Mouse (Mus musculus): ENCODE data around the gene Exoc6b. TPM values are rescaled to one million over a fixed set of nuclear protein-coding genes. Genes with fewer than 3 reads are reported as not detected.

Gene Exoc6b
- total RNA-seq, 2 experiments from 2014 or later = 36.8 to 44.7 TPM

DNA sequence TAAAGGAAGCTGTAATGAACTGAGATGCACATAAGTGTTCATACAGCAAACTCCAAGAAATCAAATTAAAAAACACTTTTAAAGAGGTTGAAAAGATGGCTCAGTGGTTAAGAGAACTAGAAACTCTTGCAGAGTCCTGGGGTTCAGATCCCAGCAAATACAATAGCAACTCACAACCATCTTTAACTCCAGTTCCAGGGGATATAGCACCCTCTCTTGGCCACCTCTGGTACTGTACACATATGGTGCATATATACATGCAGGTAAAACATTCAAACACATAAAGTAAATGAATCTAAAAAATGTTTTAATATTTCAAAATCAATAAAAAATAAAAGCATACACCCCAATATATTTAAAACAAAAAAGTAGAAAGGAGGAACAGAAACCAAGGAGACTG lies 73.9 kb downstream of the Exoc6b start:
- no peak for DNase-seq (ENCODE audit: low spot score in 2 of 2)

DNA sequence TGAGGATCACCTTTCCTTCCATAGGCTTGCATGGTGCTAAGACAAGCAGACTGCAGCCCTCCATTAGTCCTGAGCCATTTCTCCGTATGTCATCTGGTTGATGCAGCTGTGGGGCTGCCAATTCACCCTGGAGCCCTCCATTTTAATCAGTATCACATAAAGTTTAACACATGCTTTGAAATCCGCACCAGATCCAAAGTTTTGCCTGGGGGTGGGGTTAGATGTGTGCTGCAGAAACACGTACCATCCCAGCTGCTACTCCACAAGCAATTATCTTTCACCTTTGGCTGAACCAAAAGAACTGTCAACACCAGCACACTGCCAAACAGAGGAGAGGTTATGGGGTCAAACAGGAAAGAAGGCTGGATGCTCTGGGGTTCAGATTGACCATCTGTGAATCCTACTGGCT lies 92.7 kb downstream of the Exoc6b start:
- DNase-seq (ENCODE audit: low spot score in 2 of 2) = no peak

DNA sequence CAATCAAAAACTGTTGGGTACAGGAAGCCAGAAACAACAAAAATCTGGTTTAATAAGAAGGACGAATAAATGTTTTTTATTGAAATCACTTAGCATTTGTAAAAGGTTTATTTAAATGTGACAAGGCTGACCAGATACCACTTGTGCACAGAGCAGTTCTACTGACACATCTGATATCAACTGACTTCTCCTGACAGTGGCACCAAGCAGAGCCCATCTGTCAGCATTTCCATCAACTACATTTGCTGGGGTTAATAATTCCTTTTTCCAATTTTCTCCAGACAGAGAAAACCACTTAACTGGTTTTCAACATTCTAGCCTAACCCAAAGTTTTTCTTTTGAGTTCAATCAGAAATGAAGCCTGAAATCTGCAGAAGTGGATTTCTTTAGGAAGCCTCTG lies 100.8 kb downstream of the Exoc6b start:
- no peak for DNase-seq (ENCODE audit: low spot score in 2 of 2)

DNA sequence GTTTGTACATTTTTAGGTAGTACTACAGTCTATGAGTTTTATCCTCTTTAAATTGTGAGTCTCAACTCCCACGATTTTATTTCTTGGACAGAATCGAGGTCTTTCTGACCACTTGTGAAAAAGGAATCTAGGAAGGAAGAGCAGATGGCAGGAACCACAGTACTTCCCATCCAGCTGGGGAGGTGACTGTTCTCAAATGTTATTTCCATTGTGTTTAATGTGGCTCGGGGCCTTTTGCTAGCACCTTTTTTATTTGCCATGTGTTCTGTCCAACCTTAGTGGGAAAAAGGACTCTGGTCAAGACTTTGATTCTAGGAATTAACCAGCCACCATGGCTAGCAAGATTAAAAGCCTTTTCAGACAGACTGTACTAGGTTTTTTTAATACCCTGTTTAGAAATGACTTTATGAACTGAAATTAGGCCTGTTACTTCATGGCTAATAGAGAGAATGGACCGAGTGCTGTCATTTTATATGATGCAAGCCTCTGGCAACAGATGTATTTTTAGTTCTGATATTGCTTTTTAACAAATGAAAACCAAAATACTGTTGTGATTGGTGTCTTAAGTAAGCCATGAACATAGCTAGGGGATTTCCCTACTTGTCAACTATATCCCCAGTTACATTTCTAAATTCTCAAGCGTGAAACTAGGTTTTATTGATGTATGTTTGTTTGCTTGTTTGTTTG lies 104.4 kb downstream of the Exoc6b start:
- no peak for DNase-seq (ENCODE audit: low spot score in 2 of 2)

DNA sequence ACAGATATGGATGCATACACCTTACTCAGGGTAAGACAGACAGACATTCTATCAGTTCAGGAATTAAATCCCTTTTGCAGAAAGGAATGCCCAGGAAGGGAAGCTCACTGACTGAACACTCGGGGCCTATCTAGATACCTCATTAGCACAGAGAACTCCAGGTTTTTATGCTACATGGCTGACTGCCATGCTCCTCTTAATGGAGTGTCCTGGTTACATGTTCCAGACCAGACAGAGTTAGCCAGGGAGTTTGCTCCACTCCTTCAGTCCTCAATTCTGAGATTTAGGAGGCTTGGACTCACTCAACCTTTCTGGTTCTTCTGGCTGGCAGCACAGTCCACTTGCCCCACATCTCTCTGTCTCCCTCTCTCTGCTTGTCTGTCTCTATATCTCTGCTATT lies 106.3 kb downstream of the Exoc6b start:
- DNase-seq (ENCODE audit: low spot score in 2 of 2) = no peak

DNA sequence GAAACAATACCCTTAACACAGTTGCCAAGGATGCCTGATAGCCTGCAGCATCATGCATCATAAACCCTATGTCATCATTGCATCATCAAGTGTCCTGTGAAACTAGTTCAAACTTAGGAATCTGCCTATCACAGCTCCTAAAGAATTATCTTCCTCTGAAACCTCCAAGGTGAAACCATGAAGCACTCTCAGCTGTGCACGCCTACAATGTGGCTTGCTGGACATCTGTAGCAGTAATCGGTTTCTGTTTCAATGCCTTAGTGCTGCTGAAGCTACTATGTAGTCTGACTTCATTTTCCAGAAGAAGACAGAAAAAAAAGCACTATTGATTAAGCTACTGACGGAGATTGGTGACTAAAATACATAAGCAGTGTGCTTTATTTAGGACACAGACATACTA lies 107.5 kb downstream of the Exoc6b start:
- no peak for DNase-seq (ENCODE audit: low spot score in 2 of 2)

DNA sequence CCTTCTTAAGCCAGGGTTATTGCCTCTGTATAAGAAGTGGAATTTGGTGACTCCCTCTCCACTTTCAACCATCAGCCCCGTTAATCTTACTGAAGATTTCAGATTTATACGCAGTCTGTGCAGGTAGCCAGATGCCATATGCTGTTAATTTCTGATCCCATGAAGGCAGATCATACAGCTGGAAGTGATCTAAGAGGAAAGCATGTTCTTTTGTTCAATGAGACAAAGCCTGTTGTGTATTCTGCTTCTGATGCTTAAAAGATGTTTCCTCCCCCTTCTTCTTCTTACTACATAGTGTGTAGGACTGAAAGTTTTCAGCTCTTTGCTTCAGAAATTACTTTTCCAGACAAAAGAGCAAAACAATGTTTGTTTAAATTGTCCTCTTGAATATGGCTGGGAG lies 109.8 kb downstream of the Exoc6b start:
- DNase-seq (ENCODE audit: low spot score in 2 of 2) = no peak

DNA sequence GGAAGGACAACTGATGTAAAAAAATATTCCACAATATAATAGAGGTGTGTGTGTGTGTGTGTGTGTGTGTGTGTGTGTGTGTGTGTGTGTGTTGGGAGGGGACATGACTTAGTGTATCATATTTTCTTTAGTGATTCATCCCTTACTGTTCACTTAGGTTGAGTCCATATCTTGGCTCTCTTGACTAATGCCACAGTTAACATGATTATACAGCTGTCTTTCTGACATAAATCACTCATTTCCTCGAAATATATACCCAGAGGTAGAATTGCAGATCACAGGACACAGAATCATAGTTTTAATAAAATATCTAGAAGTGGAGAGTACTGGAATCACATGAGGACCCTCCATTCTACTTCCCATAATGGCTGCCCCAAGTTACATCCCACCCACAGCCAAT lies 117.7 kb downstream of the Exoc6b start:
- no peak for DNase-seq (ENCODE audit: low spot score in 2 of 2)

DNA sequence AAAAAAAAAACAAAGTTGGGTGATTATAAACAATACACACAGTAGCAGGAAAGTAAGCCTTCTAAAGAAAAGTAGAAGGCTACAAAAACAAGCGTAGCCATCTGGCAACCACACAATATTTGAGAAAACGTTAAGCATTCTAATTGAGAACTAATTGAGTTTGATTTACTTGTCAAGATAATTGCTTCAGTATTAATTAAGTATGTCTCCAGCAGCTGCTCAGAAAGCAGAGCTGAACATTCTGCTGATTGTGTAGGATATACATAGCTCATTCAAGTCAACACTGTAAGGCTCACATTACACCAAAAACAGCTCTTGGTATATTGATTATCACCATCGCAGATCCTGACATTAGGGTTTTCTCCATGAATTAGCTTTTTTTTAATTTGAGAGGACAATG lies 122.7 kb downstream of the Exoc6b start:
- DNase-seq (ENCODE audit: low spot score in 2 of 2) = no peak

DNA sequence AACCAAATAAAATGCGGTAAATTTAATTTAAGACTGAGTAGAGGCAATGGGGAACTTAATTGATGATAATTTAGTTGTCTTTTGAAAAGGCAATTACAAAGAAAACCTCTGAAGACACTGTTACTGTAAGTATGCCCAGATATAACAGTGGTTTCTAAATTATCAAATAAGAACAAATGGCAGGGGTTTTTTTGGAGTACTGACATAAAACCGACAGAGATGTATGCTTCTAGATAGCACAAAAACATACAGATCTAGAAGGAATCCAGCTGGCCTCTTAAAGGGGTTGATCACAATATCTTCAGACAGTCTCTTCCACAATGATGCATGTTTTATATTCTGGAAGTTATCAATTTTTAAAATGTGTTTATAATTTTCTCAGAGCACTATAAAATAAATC lies 123.2 kb downstream of the Exoc6b start:
- DNase-seq (ENCODE audit: low spot score in 2 of 2) = no peak

DNA sequence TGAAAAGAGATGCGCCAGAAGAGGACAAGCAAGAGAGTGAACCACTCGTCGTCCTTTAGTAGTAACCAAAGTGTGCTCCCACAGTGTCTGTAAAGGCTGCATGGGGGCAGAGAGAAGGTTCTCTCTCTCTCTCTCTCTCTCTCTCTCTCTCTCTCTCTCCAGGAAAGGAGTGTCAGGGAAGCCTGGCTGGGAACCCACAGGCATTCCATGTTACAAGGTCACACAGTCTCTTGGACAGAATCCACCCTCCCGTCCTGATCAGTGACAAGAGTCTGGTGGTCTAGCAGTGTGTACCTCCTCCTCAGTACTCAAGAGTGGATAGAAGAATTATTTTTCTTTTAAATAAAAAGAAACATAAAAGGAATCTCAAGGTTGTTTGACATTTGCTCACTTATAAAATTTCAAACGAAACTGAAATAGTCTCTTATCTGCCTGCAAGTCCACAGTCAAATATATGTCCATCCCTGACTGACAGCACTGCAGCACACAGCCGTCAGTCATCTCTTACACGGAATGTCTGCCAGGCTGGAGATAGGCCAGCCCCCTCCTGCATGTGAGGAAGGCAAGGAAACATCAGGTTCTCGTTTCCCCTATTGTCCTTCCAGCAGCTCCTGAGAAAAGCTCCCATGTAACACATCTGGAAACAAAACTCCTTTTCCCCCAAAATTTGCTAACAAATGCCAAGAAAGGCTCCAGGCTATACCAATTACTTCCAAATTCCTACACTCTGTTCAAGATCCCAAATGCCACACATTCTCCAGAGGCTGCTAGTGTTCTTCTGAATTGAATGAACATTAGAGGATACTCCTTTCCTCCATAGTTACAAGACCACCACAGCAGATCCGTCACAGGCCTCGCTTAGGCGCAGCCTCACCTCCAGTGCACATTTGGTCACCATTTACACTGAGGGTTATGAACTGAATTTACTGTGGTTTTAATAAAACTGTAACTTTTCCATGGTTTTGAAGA lies 136.1 kb downstream of the Exoc6b start:
- DNase-seq (ENCODE audit: low spot score in 2 of 2) = no peak

DNA sequence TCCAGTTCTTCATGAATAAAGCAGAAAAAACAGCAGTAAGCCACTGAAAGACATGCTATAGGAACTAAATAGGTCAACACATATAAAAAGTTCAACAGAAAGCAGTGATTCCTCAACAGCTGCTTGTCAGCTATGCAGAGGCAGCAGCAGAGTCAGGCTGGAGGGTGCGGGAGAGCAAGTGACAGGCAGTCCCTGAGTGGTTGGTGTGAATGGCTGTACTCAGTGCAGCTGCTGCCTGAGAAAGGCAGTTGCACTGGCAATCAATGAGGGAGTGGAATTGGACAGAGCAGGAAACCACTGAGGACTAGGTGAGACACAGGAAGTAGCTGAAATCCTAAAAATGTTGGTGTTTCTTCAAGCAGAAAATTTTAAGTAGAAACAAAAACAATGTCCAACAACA lies 138.3 kb downstream of the Exoc6b start:
- DNase-seq (ENCODE audit: low spot score in 2 of 2) = no peak

DNA sequence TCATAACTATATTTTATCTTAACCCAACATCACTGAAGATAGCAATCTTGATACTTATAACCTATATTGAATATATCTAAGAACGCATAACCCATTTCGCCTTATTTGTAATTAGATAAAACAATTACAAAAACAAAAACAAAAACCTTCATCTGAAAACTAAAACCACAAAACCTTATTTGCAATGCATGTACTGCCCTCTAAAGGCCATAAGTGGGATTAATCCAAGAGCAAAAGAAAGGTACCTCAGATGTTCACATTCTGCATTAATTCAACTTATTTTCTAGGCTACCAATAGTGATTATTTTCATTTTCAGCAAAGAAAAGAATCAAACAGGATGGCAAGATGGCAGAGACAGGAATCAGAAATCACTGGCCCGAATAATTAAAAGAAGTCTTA lies 143.2 kb downstream of the Exoc6b start:
- DNase-seq (ENCODE audit: low spot score in 2 of 2) = no peak

DNA sequence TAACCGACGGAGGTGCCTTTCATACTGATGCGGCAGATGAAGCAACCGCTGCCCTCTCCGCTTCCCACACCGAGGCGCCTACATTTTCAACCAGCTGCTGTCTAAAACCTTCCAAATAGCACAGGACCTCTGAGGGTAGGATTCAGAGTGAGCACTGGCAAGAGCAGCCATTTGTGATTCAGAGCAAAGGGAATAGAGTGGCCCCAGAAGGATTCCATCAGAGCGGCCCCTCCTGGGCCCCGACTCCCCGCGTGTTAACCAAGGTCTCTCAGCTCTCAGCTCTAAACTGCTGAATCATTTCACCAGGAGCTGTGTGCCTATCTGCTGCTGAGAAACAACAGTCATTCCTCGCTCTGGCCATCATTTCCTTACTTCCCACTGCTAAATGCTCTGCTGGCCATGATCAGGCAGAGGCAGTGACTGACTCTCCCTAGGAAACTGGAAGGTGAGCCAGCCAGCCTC lies 145.5 kb downstream of the Exoc6b start:
- no peak for DNase-seq (ENCODE audit: low spot score in 2 of 2)

DNA sequence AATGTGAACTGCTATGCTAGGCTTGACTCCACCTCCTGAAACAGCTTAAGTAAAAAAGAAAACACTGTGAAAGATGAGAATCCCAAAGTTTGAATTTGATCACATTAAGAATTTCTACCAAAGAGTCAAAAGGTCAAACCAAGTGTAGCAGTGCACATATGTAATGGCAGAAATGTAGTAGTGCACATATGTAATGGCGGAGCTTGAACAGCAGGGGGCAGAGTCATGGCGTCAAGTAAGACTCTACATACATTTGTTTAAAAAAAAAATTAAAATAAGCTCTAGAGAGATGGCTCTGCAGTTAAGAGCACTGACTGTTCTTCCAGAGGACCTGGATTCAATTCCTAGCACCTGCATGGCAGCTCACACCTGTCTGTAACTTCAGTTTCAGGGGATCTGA lies 153.0 kb downstream of the Exoc6b start:
- DNase-seq (ENCODE audit: low spot score in 2 of 2) = peak; percentile 44 to 55

DNA sequence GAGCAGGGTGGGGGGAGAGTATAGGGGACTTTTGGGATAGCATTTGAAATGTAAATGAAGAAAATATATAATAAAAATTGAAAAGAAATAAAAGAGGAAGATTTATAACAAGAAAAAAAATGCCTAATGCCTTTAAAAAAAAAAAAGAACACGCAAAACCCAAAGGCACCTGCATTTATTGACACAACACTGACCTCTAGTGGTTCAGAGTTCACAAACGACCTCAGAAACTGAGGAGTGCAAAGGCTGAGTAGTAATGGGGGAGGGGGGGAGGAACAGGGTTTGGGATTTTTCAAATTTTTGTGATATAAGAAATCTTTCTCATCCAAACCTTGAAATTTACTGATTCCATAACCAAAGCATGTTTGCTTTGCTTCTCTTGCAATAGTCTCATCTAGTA lies 156.9 kb downstream of the Exoc6b start:
- peak in 1 of 2 experiments; percentile 23 for DNase-seq (ENCODE audit: low spot score in 2 of 2)

DNA sequence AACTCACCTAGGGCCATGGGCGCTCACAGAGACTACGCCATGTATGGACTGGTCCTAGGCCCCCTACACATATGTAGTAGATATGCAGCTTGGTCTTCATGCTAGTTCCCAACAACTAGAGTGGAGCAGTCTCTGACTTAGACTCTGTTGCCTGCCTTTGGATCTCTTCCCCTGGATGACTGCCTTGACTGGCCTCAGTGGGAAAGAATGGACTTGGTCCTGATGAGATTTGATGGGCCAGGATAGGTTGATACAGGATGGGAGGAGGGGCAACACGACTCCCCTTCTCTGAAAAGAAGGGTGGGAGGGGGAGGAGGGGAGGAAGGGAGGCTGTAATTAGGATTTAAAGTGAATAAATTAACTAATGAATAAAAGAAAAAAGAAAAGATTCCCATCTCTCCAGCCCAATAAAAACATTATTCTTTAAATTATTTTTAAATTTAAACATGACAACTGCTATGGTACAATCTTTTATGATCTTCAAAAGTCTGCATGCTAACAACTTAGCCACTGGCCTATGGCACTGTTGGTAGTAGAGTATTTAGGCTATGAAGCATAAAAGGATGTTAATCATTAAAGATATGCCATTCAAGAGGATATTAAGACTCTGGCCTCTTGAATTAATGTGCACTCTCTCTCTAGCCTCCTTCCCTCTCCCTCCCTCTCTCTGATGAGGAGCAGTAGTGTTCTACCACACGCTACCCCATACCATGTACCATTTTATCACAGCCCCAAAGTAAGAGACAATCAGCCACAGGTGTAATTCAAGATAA lies 170.1 kb downstream of the Exoc6b start:
- no peak for DNase-seq (ENCODE audit: low spot score in 2 of 2)

DNA sequence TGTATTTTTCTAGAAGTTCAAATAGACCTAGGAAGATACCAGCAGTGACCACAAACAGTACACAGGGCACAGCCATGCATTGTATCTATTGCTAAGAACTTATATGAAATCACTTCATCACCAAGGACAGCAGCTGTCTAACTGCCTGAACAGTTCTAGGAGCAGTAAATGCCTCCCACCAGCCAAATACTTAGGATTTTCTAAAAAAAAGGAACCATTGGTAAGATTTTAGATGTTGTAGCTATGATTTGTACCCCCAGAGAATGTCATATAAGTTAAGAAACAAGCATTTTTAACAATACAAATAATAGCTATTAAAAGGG lies 175.6 kb downstream of the Exoc6b start:
- no peak for DNase-seq (ENCODE audit: low spot score in 2 of 2)

DNA sequence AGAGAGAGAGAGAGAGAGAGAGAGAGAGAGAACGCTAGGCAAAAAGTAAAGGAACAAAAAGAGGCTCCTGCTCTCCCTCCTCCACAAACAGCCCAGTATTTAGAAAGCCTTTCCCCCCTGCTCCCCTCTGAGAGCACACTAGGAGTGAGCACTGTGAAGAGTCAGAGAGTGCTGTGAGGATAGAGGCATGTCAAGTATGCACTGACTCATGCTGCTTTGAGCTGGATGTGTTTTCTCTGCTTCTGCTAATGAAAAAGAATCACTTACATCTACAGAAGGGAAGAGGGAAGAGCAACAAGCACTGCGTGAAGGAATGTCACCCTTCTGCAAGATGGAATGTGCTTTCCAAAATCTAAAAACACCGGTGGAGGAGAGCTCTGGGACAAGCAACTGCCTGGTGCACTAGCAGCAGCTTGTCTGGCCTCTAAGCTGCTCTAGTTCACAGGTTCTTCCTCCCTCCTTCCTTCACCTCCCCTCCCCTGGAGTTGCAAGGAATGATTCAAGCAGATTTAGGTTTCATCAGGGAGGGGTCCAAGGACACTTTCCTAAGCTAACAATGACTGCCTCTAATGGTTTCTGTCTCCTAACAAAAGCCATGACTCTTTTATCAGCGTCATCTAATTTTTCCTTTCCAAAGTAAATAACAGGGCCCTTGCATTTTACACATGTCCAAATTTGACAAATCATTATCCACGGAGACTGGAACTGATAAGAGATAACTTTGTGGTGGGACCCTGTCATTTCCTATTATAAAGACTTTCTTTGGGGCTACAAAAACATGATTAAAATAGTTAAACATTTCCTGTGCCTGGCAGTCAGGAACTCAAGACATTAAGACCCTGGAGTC lies 176.2 kb downstream of the Exoc6b start:
- peak in 1 of 2 experiments; percentile 4 for DNase-seq (ENCODE audit: low spot score in 2 of 2)

DNA sequence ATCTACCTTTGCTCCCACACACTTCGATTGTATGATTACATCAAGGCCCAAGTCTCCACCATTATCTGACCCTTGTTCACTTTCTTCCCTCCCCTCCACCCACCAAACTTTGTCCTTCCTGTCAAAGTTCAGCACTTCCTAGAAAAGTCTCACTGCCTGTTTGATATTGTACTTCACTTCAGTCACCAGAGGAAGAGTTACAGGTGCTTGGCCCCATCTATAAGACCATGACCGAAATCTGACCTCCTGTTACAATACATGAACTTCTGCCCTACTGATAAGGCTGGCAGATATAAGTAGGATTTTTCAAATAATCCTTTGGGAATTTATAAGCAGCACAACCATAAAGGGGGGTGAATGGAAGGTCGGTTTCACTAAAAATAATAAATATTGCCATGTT lies 182.8 kb downstream of the Exoc6b start:
- no peak for DNase-seq (ENCODE audit: low spot score in 2 of 2)

DNA sequence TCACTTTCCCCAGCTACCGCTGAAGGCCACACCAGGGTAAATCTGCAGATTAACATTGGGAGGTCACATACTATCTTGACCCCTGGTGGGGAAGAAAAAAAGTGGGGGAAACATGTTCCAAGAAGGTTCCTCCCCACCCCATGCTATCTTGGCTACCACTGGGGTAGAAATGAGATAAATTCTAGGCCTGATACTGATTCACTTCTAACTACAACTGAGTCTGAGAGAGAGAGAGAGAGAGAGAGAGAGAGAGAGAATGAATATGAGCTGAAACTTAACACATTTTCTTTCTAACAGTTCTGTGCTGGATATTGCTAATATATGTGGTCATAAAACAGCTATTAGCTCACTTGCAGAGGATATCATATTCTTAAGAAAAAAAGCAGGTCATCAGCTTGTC lies 184.2 kb downstream of the Exoc6b start:
- DNase-seq (ENCODE audit: low spot score in 2 of 2) = no peak

All from adrenal gland, adult 18-20 months (tissue).